Mouse (Mus musculus): ENCODE data around the gene Prrc2b. TPM values are rescaled to one million over a fixed set of nuclear protein-coding genes. Genes with fewer than 3 reads are reported as not detected.

Prrc2b gene
- polyA plus RNA-seq, 1 experiment from 2014 or later = 76.8 TPM

GRCm38 (mm10) chr2:32129383-32130074 is 21.4 kb upstream of the Prrc2b start:
- Histone ChIP-seq H3K27ac (ENCODE audit: low read depth) (peak overlapping the region; percentile 33; the same call in 1 of the 2 replicates), H3K4me1 (ENCODE audit: insufficient read depth) (no peaks in the 10 kb centered on the region), H3K4me3 (ENCODE audit: low read depth, low read length) (no peak overlapping the region), H3K9ac (no peak overlapping the region), H3K36me3 (ENCODE audit: insufficient read depth) (no peaks in the 10 kb centered on the region), H3K9me3 (ENCODE audit: low read depth, low read length) (no peaks in the 10 kb centered on the region), H3K4me2 (no peak overlapping the region), H3K27me3 (ENCODE audit: insufficient read depth, low read length) (no peaks in the 10 kb centered on the region)
- WGBS = 43% methylated on average over 11 of the region's 11 CpGs
- ATAC-seq (ENCODE audit: insufficient read depth) (no peak), DNase-seq (peak; percentile 18)
- no peak for TF ChIP-seq CTCF (IDR thresholded peaks at IDR 0.05; ENCODE audit: low read depth)

- Histone ChIP-seq H3K4me1 (ENCODE audit: insufficient read depth) (no peaks in the 10 kb centered on the region), H3K4me3 (ENCODE audit: low read depth, low read length) (no peak overlapping the region), H3K27ac (ENCODE audit: low read depth) (peak overlapping the region; percentile 12; the same call in 1 of the 2 replicates), H3K4me2 (peak overlapping the region; percentile 40), H3K9me3 (ENCODE audit: low read depth, low read length) (no peaks in the 10 kb centered on the region), H3K9ac (peak overlapping the region; percentile 36), H3K36me3 (ENCODE audit: insufficient read depth) (no peaks in the 10 kb centered on the region), H3K27me3 (ENCODE audit: insufficient read depth, low read length) (no peaks in the 10 kb centered on the region)
- TF ChIP-seq CTCF (IDR thresholded peaks at IDR 0.05; ENCODE audit: low read depth) = peak; percentile 86
- no peak for ATAC-seq (ENCODE audit: insufficient read depth)
- DNase-seq = peak; percentile 83
- 32% methylated on average over 6 of the region's 6 CpGs for WGBS
Measured at GRCm38 (mm10) chr2:32130435-32130834, 20.4 kb upstream of the Prrc2b start.

GRCm38 (mm10) chr2:32131205-32131834 is 19.6 kb upstream of the Prrc2b start:
- Histone ChIP-seq H3K9me3 (ENCODE audit: low read depth, low read length) (no peaks in the 10 kb centered on the region), H3K4me1 (ENCODE audit: insufficient read depth) (no peaks in the 10 kb centered on the region), H3K4me2 (no peak overlapping the region), H3K4me3 (ENCODE audit: low read depth, low read length) (no peak overlapping the region), H3K27ac (ENCODE audit: low read depth) (no peak overlapping the region), H3K27me3 (ENCODE audit: insufficient read depth, low read length) (no peaks in the 10 kb centered on the region), H3K9ac (no peak overlapping the region), H3K36me3 (ENCODE audit: insufficient read depth) (no peaks in the 10 kb centered on the region)
- 50% methylated on average over 9 of the region's 9 CpGs for WGBS
- no peak for DNase-seq
- no peak for TF ChIP-seq CTCF (IDR thresholded peaks at IDR 0.05; ENCODE audit: low read depth)
- ATAC-seq (ENCODE audit: insufficient read depth) = no peak

- Histone ChIP-seq H3K9ac (no peak overlapping the region), H3K27me3 (ENCODE audit: insufficient read depth, low read length) (no peaks in the 10 kb centered on the region), H3K27ac (ENCODE audit: low read depth) (no peak overlapping the region), H3K36me3 (ENCODE audit: insufficient read depth) (no peaks in the 10 kb centered on the region), H3K4me1 (ENCODE audit: insufficient read depth) (no peaks in the 10 kb centered on the region), H3K4me2 (no peak overlapping the region), H3K4me3 (ENCODE audit: low read depth, low read length) (no peak overlapping the region), H3K9me3 (ENCODE audit: low read depth, low read length) (no peaks in the 10 kb centered on the region)
- DNase-seq (no peak), ATAC-seq (ENCODE audit: insufficient read depth) (no peak)
- TF ChIP-seq CTCF (IDR thresholded peaks at IDR 0.05; ENCODE audit: low read depth) = no peak
- WGBS = 59% methylated on average over 6 of the region's 6 CpGs
Measured at GRCm38 (mm10) chr2:32131866-32132566, 18.9 kb upstream of the Prrc2b start.

GRCm38 (mm10) chr2:32132567-32132992 is 18.3 kb upstream of the Prrc2b start:
- 7% methylated on average over 12 of the region's 12 CpGs for WGBS
- Histone ChIP-seq H3K4me3 (ENCODE audit: low read depth, low read length) (no peak overlapping the region), H3K27ac (ENCODE audit: low read depth) (no peak overlapping the region), H3K36me3 (ENCODE audit: insufficient read depth) (no peaks in the 10 kb centered on the region), H3K27me3 (ENCODE audit: insufficient read depth, low read length) (no peaks in the 10 kb centered on the region), H3K9me3 (ENCODE audit: low read depth, low read length) (no peaks in the 10 kb centered on the region), H3K9ac (no peak overlapping the region), H3K4me2 (0 out of 2 replicates have a peak overlapping the region, but pooled peaks have one; percentile 10), H3K4me1 (ENCODE audit: insufficient read depth) (no peaks in the 10 kb centered on the region)
- peak; percentile 64 for DNase-seq
- no peak for ATAC-seq (ENCODE audit: insufficient read depth)
- no peak for TF ChIP-seq CTCF (IDR thresholded peaks at IDR 0.05; ENCODE audit: low read depth)

- 7% methylated on average over 2 of the region's 2 CpGs for WGBS
- Histone ChIP-seq H3K27ac (ENCODE audit: low read depth) (no peak overlapping the region), H3K4me1 (ENCODE audit: insufficient read depth) (no peaks in the 10 kb centered on the region), H3K4me3 (ENCODE audit: low read depth, low read length) (no peak overlapping the region), H3K4me2 (no peak overlapping the region), H3K27me3 (ENCODE audit: insufficient read depth, low read length) (no peaks in the 10 kb centered on the region), H3K9me3 (ENCODE audit: low read depth, low read length) (no peaks in the 10 kb centered on the region), H3K9ac (no peak overlapping the region), H3K36me3 (ENCODE audit: insufficient read depth) (no peaks in the 10 kb centered on the region)
- peak; percentile 94 for TF ChIP-seq CTCF (IDR thresholded peaks at IDR 0.05; ENCODE audit: low read depth)
- peak; percentile 88 for DNase-seq
- no peak for ATAC-seq (ENCODE audit: insufficient read depth)
Measured at GRCm38 (mm10) chr2:32134039-32134438, 16.8 kb upstream of the Prrc2b start.
